Mouse (Mus musculus): ENCODE data around the gene Ksr1. TPM values are rescaled to one million over a fixed set of nuclear protein-coding genes. Genes with fewer than 3 reads are reported as not detected.
A peak's percentile ranks its signal among the peaks of the same experiment; 100 is the strongest.

Ksr1 gene
- polyA plus RNA-seq, 1 experiment from 2014 or later = 4.7 TPM

GRCm38 (mm10) chr11:79030570-79031451 lies 115.4 kb downstream of the Ksr1 start:
- WGBS = 38% methylated on average over 18 of the region's 19 CpGs
- Histone ChIP-seq H3K9me3 (ENCODE audit: control insufficient read depth) (no peaks in the 10 kb centered on the region), H3K4me2 (replicated peaks; ENCODE audit: low read depth) (no peak overlapping the region), H3K27me3 (replicated peaks; ENCODE audit: control insufficient read depth, insufficient read depth, low read length) (no peaks in the 10 kb centered on the region), H3K27ac (ENCODE audit: low read depth, low read length) (no peak overlapping the region), H3K4me3 (ENCODE audit: low read depth, low read length) (no peak overlapping the region), H3K4me1 (replicated peaks; ENCODE audit: control insufficient read depth, insufficient read depth, low read length) (no peaks in the 10 kb centered on the region), H3K36me3 (ENCODE audit: control insufficient read depth, insufficient read depth) (peaks cover 76% of the 10 kb centered on the region), H3K9ac (ENCODE audit: low read depth, low read length) (no peak overlapping the region)
- peak; percentile 98 for TF ChIP-seq CTCF (IDR thresholded peaks at IDR 0.05; ENCODE audit: low read depth)
- peak; percentile 58 for ATAC-seq

- no peak overlapping the region for H3K9ac ChIP-seq (ENCODE audit: low read depth, low read length)
- ATAC-seq = no peak
- H3K27me3 ChIP-seq (replicated peaks; ENCODE audit: control insufficient read depth, insufficient read depth, low read length) = no peaks in the 10 kb centered on the region
- no peak overlapping the region for H3K4me3 ChIP-seq (ENCODE audit: low read depth, low read length)
- 0 out of 2 replicates have a peak, but pooled peaks cover 3% of the 10 kb centered on the region for H3K4me1 ChIP-seq (replicated peaks; ENCODE audit: control insufficient read depth, insufficient read depth, low read length)
- H3K36me3 ChIP-seq (ENCODE audit: control insufficient read depth, insufficient read depth) = peaks cover 94% of the 10 kb centered on the region
- 71% methylated on average over 6 of the region's 6 CpGs for WGBS
- H3K9me3 ChIP-seq (ENCODE audit: control insufficient read depth) = no peaks in the 10 kb centered on the region
- 0 out of 2 replicates have a peak overlapping the region, but pooled peaks have one; percentile 21 for H3K27ac ChIP-seq (ENCODE audit: low read depth, low read length)
- TF ChIP-seq CTCF (IDR thresholded peaks at IDR 0.05; ENCODE audit: low read depth) = no peak
- no peak overlapping the region for H3K4me2 ChIP-seq (replicated peaks; ENCODE audit: low read depth)
These were observed 122.5 kb downstream of the Ksr1 start for GRCm38 (mm10) chr11:79023751-79024150.

GRCm38 (mm10) chr11:79023342-79023741 lies 122.9 kb downstream of the Ksr1 start:
- Histone ChIP-seq H3K4me2 (replicated peaks; ENCODE audit: low read depth) (0 out of 2 replicates have a peak overlapping the region, but pooled peaks have one; percentile 21), H3K27ac (ENCODE audit: low read depth, low read length) (0 out of 2 replicates have a peak overlapping the region, but pooled peaks have one; percentile 21), H3K9ac (ENCODE audit: low read depth, low read length) (no peak overlapping the region), H3K4me1 (replicated peaks; ENCODE audit: control insufficient read depth, insufficient read depth, low read length) (0 out of 2 replicates have a peak, but pooled peaks cover 3% of the 10 kb centered on the region), H3K9me3 (ENCODE audit: control insufficient read depth) (no peaks in the 10 kb centered on the region), H3K36me3 (ENCODE audit: control insufficient read depth, insufficient read depth) (peaks cover 95% of the 10 kb centered on the region), H3K27me3 (replicated peaks; ENCODE audit: control insufficient read depth, insufficient read depth, low read length) (no peaks in the 10 kb centered on the region), H3K4me3 (ENCODE audit: low read depth, low read length) (no peak overlapping the region)
- no peak for TF ChIP-seq CTCF (IDR thresholded peaks at IDR 0.05; ENCODE audit: low read depth)
- WGBS = 44% methylated on average over 7 of the region's 7 CpGs
- 0 out of 2 replicates have a peak, but pooled peaks have one; percentile 7 for ATAC-seq

DNA sequence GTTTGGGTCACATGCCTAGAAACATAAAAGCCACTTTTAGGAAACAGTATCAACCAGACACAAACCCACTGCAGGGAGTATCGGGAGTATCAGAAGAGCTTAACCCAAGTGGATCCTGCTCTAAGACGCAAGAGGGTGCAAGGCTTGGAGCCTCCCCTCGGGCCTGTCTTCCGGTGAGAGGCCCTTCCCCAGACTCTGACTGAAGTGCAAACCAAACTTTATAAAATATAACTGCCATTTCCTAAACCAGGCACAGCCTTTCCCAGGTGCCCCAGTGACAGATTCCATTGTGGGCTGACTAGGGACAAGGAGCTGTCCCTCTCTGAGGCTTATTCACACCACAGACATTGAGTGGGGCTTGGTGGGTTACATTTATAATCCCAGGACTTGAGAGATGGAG lies 123.4 kb downstream of the Ksr1 start:
- Histone ChIP-seq H3K27me3 (replicated peaks; ENCODE audit: control insufficient read depth, insufficient read depth, low read length) (no peaks in the 10 kb centered on the region), H3K9me3 (ENCODE audit: control insufficient read depth) (no peaks in the 10 kb centered on the region), H3K9ac (ENCODE audit: low read depth, low read length) (no peak overlapping the region), H3K36me3 (ENCODE audit: control insufficient read depth, insufficient read depth) (peaks cover 95% of the 10 kb centered on the region), H3K27ac (ENCODE audit: low read depth, low read length) (0 out of 2 replicates have a peak overlapping the region, but pooled peaks have one; percentile 21), H3K4me2 (replicated peaks; ENCODE audit: low read depth) (0 out of 2 replicates have a peak overlapping the region, but pooled peaks have one; percentile 21), H3K4me1 (replicated peaks; ENCODE audit: control insufficient read depth, insufficient read depth, low read length) (0 out of 2 replicates have a peak, but pooled peaks cover 3% of the 10 kb centered on the region), H3K4me3 (ENCODE audit: low read depth, low read length) (no peak overlapping the region)
- ATAC-seq = no peak
- no peak for TF ChIP-seq CTCF (IDR thresholded peaks at IDR 0.05; ENCODE audit: low read depth)
- WGBS = 57% methylated on average over 4 of the region's 4 CpGs

DNA sequence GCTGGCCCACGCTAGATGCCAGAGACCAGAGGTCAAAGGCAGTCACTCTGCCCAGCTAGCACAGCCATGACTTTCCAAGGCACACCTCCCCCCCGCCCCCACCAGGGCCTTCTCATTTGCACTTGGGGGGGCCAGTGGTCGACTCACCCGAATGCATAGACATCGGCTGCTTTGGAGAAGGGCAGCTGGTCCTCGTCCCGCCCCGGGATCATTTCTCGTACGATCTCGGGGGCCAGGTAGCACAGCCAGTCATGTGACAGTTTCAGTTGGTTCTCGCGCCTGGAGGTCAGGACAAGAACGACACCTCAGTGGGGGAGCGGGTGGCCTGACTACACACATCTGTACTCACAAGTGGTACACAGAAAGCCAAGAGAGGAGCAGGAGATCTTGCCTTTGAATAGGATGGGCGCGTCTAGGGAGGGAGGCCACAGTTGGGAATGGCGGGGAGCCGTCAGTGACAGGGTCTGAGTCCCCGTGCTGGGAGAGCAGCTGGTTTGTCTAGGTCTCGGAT lies 125.6 kb downstream of the Ksr1 start:
- H3K4me3 ChIP-seq (ENCODE audit: low read depth, low read length) = no peak overlapping the region
- TF ChIP-seq CTCF (IDR thresholded peaks at IDR 0.05; ENCODE audit: low read depth) = no peak
- H3K9ac ChIP-seq (ENCODE audit: low read depth, low read length) = no peak overlapping the region
- no peaks in the 10 kb centered on the region for H3K27me3 ChIP-seq (replicated peaks; ENCODE audit: control insufficient read depth, insufficient read depth, low read length)
- H3K36me3 ChIP-seq (ENCODE audit: control insufficient read depth, insufficient read depth) = peaks cover 95% of the 10 kb centered on the region
- H3K9me3 ChIP-seq (ENCODE audit: control insufficient read depth) = no peaks in the 10 kb centered on the region
- no peak for ATAC-seq
- H3K27ac ChIP-seq (ENCODE audit: low read depth, low read length) = no peak overlapping the region
- 0 out of 2 replicates have a peak, but pooled peaks cover 3% of the 10 kb centered on the region for H3K4me1 ChIP-seq (replicated peaks; ENCODE audit: control insufficient read depth, insufficient read depth, low read length)
- 76% methylated on average over 21 of the region's 21 CpGs for WGBS
- H3K4me2 ChIP-seq (replicated peaks; ENCODE audit: low read depth) = no peak overlapping the region

DNA sequence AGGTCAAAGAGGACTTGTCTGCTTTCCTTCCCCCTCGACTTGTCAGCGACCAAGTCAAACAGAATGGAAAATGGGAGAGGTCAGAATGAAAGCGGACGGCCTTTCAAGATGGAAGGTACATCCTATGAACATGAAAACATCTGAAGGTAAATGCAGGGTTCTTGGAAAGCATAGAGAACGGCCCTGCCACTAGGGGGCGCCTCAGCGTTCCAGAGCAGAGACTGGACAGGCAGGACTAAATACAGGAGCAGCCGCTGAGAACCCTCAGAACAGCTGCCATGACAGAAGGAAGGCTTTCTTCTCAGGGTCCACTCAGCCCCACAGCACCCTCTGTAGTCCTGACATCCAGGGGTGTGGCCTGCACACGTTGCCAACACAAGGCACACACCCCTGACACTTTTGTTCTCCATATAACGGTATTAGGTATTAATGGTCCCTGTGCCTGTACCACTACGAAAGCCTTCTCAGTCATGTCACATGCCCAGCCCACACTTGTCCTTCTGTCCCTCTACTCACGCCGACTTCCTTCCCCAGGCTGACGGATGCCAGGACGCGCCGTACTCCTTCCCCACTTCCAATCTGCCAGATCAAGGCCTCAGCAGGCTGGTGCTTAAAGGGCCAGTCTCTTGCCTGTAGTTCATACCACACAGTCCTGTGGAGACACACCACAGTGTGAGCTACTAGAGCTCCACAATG lies 126.2 kb downstream of the Ksr1 start:
- no peak overlapping the region for H3K4me2 ChIP-seq (replicated peaks; ENCODE audit: low read depth)
- H3K27ac ChIP-seq (ENCODE audit: low read depth, low read length) = no peak overlapping the region
- ATAC-seq = no peak
- WGBS = 79% methylated on average over 17 of the region's 17 CpGs
- no peaks in the 10 kb centered on the region for H3K9me3 ChIP-seq (ENCODE audit: control insufficient read depth)
- H3K36me3 ChIP-seq (ENCODE audit: control insufficient read depth, insufficient read depth) = peaks cover 93% of the 10 kb centered on the region
- H3K4me1 ChIP-seq (replicated peaks; ENCODE audit: control insufficient read depth, insufficient read depth, low read length) = 0 out of 2 replicates have a peak, but pooled peaks cover 3% of the 10 kb centered on the region
- H3K4me3 ChIP-seq (ENCODE audit: low read depth, low read length) = no peak overlapping the region
- peak; percentile 77 for TF ChIP-seq CTCF (IDR thresholded peaks at IDR 0.05; ENCODE audit: low read depth)
- no peak overlapping the region for H3K9ac ChIP-seq (ENCODE audit: low read depth, low read length)
- H3K27me3 ChIP-seq (replicated peaks; ENCODE audit: control insufficient read depth, insufficient read depth, low read length) = no peaks in the 10 kb centered on the region
